Mouse (Mus musculus) kidney, embryonic 15.5 days (tissue): ENCODE results near the gene Paics. TPM values are rescaled to one million over a fixed set of nuclear protein-coding genes. Genes with fewer than 3 reads are reported as not detected.

Experiments
- polyA plus RNA-seq: library from polyadenylated mRNA; unstranded; fragments of >200 nt; fragmentation: Nextera tagmentation; extraction: Ambion mirVana; gene quantifications from 2 replicates; pipeline ENCODE4 v1.2.1, GENCODE M21; 2015

Gene Paics
- polyA plus RNA-seq, 1 experiment from 2014 or later, result 316 TPM

Other genes with a start within 250 kb of the Paics start
- 16.8 and 18.1 TPM in 2 replicates for gene Aasdh, start 45.8 kb upstream of the Paics start, polyA plus RNA-seq
- 40.1 and 43.6 TPM in 2 replicates for gene Ppat, start 271 bp downstream of the Paics start, polyA plus RNA-seq
- 95.2 and 98.1 TPM in 2 replicates for gene Srp72, start 23.4 kb downstream of the Paics start, polyA plus RNA-seq
- gene Arl9, start 52.7 kb downstream of the Paics start, polyA plus RNA-seq, result 0.44 TPM in 1 of 2 replicates, not detected in the other
- gene Thegl, start 64.7 kb downstream of the Paics start, polyA plus RNA-seq, result not detected in 2 replicates
- gene Hopx, start 163.8 kb downstream of the Paics start, polyA plus RNA-seq, result 1.0 and 1.7 TPM in 2 replicates